Mouse (Mus musculus) retina, embryonic 14.5 days (tissue): Measurements from ENCODE around the gene Dctn2.
"Not testable (repeated sequence)": the region's sequence is repeated elsewhere in the genome, so short reads cannot be mapped to it uniquely, and the experiment has no call there.

Source experiments
- DNase-seq: peaks from one replicate; pipeline ENCODE4 v3.0.0-alpha.2; 2015; ENCODE audit warnings: low spot score

Dctn2 gene

DNA sequence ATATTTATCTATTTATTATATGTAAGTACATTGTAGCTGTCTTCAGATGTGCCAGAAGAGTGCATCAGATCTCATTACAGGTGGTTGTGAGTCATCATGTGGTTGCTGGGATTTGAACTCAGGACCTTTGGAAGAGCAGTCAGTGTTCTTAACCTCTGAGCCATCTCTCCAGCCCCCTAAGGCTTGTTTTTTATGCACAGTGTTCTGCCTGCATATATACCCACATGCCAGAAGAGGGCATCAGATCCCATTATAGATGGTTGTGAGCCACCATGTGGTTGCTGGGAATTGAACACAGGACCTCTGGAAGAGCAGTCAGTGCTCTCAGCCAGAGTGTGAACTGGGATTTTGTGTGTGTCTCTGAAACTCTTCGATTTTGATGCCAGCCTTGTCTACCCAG, 48.8 kb downstream of the Dctn2 start:
- not testable (repeated sequence) for DNase-seq

DNA sequence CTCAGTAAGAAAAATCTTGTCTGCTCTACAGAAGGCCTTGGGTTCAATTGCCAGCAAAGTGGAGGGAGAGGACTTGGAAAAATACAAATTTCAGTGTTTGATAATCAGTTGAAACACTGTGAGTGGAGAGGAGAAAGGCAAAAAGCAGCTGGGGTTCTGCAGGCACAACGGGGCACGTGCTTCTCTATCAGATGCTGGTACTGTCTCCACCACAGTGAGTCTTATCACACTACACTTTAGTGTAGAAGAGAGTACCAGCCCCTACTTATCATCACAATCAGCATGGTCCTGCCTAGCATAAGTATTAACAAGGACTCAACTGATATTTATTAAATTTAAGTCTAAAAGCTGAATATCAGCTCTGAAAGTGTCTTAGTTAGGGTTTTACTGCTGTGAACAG, 51.1 kb downstream of the Dctn2 start:
- DNase-seq = no peak

DNA sequence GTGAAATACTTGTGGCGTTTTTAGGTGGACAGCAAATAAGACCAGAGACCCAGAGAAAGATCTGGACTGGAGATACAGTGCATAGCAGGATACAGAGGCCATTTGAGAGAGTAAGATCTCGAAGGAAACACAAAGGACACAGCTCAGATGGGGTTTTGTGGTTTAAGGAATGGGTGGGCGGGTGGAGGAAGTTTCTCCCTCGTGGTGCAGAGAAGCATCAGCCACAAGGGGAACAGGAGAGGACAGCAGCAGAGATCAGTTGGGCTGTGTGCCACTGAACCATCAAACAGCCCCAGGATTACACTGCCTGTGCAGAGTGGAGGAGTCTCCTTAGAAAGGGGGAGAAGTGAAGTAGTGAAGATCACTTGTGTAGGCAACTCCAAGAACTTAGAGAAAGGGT, 51.8 kb downstream of the Dctn2 start:
- no peak for DNase-seq

DNA sequence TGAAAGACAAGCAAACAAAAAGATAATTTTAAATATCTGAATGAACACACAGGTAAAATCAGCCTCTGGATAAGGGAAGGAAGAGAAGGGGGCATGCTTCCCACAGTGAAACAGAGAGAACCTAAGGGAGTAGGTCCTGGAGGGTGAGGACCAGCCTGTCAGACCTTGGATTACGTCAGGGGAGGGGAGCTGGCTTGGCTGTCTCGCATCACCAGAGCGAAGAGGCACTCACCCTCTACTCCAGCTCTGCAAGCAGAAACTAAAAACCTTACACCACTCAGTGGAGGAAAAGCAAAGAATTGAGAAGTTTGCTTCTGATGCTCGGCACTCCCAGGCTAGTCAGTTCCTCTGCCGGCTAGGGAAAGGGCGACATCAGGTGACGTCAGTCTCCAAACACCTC, 53.8 kb downstream of the Dctn2 start:
- no peak for DNase-seq

DNA sequence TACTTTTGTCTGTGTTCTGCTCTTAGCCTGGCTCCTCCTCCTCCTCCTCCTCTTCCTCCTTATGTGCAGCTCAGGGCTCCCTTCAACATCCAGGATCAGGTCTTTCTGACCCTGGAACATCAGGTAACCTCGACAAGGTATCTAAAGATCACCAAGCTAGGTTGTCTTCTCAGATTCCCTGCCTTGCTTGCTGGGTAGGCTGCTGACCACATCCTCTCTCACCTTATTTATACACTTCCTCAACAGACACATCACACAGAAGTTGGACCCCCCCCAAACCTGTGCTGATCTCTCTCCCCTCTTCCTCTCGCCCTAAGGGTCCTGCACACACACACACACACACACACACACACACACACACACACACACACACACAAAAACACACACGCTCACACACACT, 55.5 kb downstream of the Dctn2 start, which contains the start of gene Arhgap9:
TSS of gene Arhgap9 (plus strand) at position 344 of the 400 bp plus-strand sequence.
- no peak for DNase-seq

DNA sequence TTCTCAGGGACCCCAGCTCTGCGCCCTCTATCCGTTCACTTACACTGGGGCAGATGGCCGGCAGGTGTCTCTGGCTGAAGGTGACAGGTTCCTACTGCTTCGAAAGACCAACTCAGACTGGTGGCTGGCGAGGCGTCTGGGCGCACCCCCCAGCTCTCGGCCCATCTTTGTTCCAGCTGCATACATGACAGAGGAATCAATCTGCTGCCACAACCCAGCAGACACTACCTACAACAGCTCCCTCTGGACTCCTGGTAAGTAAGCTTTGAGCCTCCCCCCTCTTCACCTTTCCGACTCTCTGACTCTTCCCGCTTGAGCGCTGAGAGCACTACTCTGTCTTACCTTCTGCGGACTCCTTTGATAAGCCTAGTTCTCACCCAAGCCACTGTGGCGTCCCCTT, 56.0 kb downstream of the Dctn2 start:
- DNase-seq = no peak

DNA sequence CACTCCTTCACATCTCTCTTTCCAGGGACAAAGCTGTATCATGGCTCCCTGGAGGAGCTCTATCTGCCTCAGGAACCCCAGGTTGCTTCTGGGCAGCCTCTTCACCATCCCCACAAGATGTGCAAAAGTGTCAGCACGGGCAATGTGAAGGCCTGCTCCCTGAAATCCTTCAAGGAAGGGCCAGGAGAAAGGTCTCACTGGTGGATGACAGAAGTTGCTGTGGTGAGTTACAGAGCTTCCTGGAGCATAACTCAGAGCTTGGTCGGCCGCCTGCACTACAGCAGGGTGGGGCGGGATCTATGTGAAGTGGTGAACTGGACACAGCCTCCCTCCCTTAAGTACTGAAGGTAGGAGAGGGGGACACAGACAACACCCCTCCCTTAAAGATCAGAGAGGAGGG, 56.5 kb downstream of the Dctn2 start:
- no peak for DNase-seq

DNA sequence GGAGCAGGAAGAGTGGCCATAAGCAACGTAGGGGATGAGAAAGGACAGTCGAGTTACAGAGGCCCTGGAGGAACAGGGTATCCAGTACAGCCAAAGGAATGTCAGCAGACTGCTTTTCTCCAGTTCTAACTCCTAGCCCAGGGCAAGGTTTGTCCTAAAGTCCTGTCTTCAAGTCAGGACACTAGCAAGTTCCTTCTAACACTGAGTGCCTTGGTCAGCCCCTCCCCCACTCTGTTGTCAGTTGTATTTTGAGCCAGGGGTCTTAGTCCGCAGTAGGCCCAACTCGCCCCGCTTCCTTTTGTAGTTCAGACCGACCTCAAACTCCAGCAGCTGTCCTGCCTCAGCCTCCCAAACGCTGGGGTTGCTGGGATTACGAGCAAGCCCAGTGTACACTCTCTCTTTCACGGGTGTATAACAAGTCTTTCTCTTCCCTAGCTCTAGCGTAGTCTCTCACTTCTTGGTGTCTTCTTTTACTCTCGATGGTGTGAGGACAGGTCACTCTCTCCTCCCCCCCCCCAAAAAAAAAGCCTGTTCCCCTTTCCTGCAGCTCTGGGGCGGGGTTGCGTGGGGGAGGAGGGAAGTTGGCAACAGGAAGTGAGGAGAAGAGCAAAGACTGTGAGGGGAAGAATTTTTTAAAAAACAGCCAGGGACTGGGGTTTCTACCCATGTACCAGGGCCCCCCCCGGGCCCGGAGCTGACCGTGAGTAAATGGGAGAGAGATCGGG, 57.1 kb downstream of the Dctn2 start:
- DNase-seq = no peak

DNA sequence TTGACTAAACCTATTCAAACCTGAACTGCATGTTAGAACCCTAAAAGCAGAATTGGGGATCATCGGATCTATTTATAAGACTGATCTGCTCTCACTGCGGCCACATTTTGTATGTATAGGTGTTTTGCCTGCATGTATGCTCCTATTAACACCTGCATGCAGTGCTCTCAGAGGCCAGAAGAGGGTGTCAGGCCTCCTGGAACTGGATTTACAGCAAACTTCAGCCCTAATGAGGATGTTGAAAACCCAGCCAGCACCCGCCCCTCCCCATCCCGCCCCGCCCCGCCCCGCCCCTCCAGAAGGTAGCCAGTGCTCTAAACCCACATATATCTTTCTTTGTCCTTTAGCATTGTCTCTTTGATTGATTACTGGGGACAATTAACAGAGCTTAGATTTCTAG, 58.3 kb downstream of the Dctn2 start:
- peak; percentile 74 for DNase-seq

DNA sequence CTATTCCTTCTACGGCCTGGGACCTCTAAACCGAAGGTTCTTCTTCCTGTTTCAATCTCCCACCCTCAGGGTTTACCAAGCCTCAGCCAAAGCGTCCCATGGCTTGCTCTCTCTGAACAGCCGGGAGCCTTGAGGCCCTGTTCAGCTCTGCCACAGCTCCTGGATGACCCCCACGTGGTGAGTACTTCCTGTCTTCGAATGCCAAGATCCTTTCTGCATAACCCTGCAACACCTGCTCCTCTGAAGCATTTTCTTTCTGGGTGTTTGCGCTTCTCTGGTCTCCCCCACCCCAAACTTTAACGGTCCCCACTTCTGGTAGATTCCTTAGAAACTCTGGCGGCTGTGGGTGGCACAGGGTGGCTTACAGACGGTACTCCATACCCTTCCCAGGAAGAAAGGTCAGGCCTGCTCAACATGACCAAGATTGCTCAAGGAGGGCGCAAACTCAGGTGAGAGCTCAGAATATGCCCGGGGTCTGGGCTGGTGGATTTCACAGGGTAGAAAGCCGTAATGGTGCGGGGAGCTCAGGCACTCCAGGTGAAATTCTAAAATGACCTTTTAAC, 59.4 kb downstream of the Dctn2 start:
- no peak for DNase-seq

DNA sequence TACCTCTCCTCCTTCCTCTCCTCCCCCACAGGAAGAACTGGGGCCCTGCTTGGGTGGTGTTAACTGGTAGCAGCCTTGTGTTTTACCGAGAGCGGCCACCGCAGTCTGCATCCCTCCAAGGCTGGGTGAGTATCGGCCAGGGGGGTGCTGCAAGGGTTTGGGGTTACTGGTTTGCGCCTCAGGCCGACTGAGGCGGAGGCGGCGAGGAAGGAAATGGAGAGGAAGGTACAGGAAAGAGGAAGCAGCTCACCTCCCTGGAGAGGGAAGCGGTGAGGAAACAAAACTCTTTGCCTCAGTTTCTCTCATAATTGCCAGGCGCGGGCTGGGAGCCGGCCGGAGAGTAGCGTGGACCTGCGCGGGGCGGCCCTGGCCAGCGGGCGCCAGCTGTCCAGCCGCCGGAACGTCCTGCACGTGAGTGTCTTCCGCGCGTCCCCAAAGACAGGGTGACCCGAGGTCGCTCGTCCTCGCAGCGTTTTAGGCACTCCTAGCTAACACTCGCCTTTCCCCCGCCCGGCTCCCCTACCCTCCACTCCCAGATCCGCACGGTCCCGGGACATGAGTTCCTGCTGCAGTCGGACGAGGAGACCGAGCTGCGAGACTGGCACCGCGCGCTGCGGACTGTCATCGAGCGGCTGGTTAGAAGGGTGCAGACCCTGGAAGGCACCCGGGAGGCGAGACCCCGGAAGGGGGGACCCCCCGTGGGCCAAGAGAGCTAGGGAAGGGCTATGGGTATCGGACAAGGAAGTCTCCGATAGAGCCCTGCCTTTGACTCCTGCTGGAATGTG, 60.0 kb downstream of the Dctn2 start:
- peak; percentile 35 for DNase-seq

DNA sequence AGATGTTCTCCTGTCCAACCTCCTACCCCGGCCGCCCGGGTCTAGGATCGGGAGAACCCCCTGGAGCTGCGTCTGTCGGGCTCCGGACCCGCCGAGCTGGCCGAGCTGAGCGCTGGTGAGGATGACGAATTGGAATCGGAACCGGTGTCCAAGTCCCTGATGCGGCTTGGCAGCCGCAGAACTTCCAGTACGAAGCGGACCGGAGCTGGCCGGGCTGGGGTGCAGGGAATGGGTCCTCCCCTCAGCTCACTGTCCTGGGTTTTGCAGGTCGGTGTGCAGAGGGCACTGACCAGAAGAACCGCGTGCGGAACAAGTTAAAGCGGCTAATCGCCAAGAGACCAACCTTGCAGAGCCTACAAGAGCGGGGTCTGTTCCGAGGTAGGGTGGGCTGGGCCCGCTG, 60.7 kb downstream of the Dctn2 start:
- no peak for DNase-seq

DNA sequence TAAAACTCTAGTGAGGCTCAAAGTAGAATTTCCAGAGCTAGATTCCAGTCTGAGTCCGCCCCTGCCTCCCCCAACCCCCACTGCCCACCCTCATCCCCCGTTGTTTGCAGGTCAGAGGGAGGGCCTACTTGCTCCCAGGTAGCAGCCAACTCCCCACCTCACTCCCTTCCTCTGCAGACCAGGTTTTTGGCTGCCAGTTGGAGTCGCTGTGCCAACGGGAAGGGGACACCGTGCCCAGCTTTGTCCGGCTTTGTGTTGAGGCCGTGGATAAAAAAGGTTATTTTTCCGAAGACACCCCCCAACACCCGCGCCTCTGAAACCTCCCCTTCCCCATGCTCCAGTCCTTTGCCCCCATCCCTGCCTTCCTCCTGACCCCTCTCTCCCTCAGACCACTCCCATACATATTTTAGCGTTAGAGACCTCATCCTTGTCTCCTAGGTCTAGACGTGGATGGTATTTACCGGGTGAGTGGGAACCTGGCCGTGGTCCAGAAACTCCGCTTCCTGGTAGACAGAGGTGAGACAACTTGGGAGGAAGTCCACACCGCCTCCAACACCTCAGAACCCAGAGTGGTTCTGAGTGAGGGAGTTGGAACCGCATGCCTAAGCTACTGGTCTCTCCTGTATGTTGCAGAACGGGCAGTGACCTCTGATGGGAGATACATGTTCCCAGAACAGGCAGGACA, 61.4 kb downstream of the Dctn2 start:
- DNase-seq = no peak

DNA sequence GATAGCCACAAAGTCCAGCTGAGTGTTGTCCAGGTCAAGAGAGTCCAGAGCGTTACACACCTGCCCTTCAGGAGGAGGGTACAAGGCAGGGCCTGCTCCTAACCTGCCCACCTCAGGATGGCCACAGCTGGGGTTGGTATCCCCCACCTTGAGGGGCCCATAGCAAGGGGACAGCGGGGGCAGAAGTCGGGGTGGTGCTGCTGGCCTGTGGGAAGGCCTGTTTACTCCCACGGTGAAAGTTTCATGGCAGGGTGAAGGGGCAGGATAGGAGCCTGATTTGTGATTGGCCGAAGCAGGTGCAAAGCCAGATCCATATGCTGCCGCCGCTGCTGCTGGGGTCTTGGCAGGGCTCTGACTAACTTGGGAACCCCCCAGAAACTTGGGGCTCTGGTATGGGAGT, 64.0 kb downstream of the Dctn2 start:
- no peak for DNase-seq
